Mouse (Mus musculus) lung, adult 2 months (tissue): ENCODE results near the gene Gm20388. TPM values are rescaled to one million over a fixed set of nuclear protein-coding genes. Genes with fewer than 3 reads are reported as not detected.

Experiments used
- DNase-seq: peaks from one replicate; pipeline ENCODE4 v3.0.0; 2022
- H3K4me1 ChIP-seq: fragments of 200-500 bp; 2 replicates; pipeline ENCODE4 v1.6.1; 2011; ENCODE audit warnings: low read length; ENCODE audit not compliant: control insufficient read depth, insufficient read depth
- H3K4me3 ChIP-seq: fragments of 200-500 bp; replicated peaks from 2 replicates; pipeline ENCODE3; 2011; ENCODE audit warnings: low read depth, mild to moderate bottlenecking, control low read depth, low read length; ENCODE audit errors: extremely low read depth
- CTCF ChIP-seq: fragments of 200-500 bp; IDR thresholded peaks from 2 replicates; pipeline ENCODE4 v1.5.1; 2011; ENCODE audit warnings: mild to moderate bottlenecking, low read length, control low read depth; ENCODE audit not compliant: insufficient read depth
- POLR2A ChIP-seq: fragments of 200-500 bp; IDR thresholded peaks from 2 replicates; pipeline ENCODE4 v1.6.1; 2011; ENCODE audit warnings: low read depth, mild to moderate bottlenecking, control low read depth, low read length, borderline replicate concordance; ENCODE audit errors: extremely low read depth
- WGBS: fragments of 180-500 bp; shearing (Covaris S2); methylation state at CpG from one replicate; pipeline ENCODE4 v1.1.7; 2018; 5-methylcytosine and 5-hydroxymethylcytosine counted together
- polyA plus RNA-seq: library from polyadenylated mRNA; depleted of rRNA; stranded (reverse); fragments of >200 nt; gene quantifications from 2 replicates; pipeline ENCODE4 v1.2.3, GENCODE M21; 2012

Gene Gm20388
- polyA plus RNA-seq, 1 experiment, result 67.8 TPM

- no peak for TF ChIP-seq POLR2A
- TF ChIP-seq CTCF, result no peak
- H3K4me3 ChIP-seq, result no peak overlapping the region
- H3K4me1 ChIP-seq, result no peaks in the 10 kb centered on the region
- WGBS, result 70% methylated on average over 7 of the region's 7 CpGs
- no peak for DNase-seq
These were observed 41.6 kb downstream of the Gm20388 start for GRCm38 (mm10) chr8:119952282-119952681.

GRCm38 (mm10) chr8:119952747-119953146 is 42.1 kb downstream of the Gm20388 start:
- no peak for DNase-seq
- no peaks in the 10 kb centered on the region for H3K4me1 ChIP-seq
- H3K4me3 ChIP-seq, result no peak overlapping the region
- TF ChIP-seq CTCF (no peak), POLR2A (no peak)
- WGBS, result 82% methylated on average over 5 of the region's 5 CpGs

- no peak for DNase-seq
- H3K4me1 ChIP-seq, result no peaks in the 10 kb centered on the region
- no peak overlapping the region for H3K4me3 ChIP-seq
- TF ChIP-seq POLR2A (no peak), CTCF (no peak)
- 84% methylated on average over 8 of the region's 8 CpGs for WGBS
These were observed 44.7 kb downstream of the Gm20388 start for GRCm38 (mm10) chr8:119955333-119955732.

- TF ChIP-seq POLR2A (no peak), CTCF (no peak)
- DNase-seq, result no peak
- WGBS, result 92% methylated on average over 10 of the region's 10 CpGs
- no peak overlapping the region for H3K4me3 ChIP-seq
- no peaks in the 10 kb centered on the region for H3K4me1 ChIP-seq
These were observed 47.4 kb downstream of the Gm20388 start for GRCm38 (mm10) chr8:119958076-119958475.

- no peak for DNase-seq
- TF ChIP-seq CTCF (no peak), POLR2A (no peak)
- 61% methylated on average over 5 of the region's 5 CpGs for WGBS
- H3K4me1 ChIP-seq, result no peaks in the 10 kb centered on the region
- no peak overlapping the region for H3K4me3 ChIP-seq
These were observed 50.0 kb downstream of the Gm20388 start for GRCm38 (mm10) chr8:119960531-119961104.

GRCm38 (mm10) chr8:119964859-119965258 is 54.2 kb downstream of the Gm20388 start:
- DNase-seq, result no peak
- H3K4me1 ChIP-seq, result no peaks in the 10 kb centered on the region
- WGBS, result 60% methylated on average over 4 of the region's 4 CpGs
- no peak overlapping the region for H3K4me3 ChIP-seq
- TF ChIP-seq CTCF (no peak), POLR2A (no peak)

- no peak for TF ChIP-seq CTCF
- TF ChIP-seq POLR2A, result no peak
- H3K4me3 ChIP-seq, result no peak overlapping the region
- WGBS, result 92% methylated on average over 9 of the region's 9 CpGs
- DNase-seq, result no peak
- H3K4me1 ChIP-seq, result no peaks in the 10 kb centered on the region
These were observed 56.8 kb downstream of the Gm20388 start for GRCm38 (mm10) chr8:119967435-119967834.

GRCm38 (mm10) chr8:119970169-119970568 is 59.5 kb downstream of the Gm20388 start:
- no peak for TF ChIP-seq POLR2A
- no peak for TF ChIP-seq CTCF
- Histone ChIP-seq H3K4me3 (no peak overlapping the region), H3K4me1 (no peaks in the 10 kb centered on the region)
- DNase-seq, result no peak
- WGBS, result 74% methylated on average over 9 of the region's 9 CpGs

GRCm38 (mm10) chr8:119972558-119972957 is 61.9 kb downstream of the Gm20388 start:
- 46% methylated on average over 12 of the region's 12 CpGs for WGBS
- DNase-seq, result no peak
- TF ChIP-seq CTCF (no peak), POLR2A (no peak)

GRCm38 (mm10) chr8:119978770-119979381 is 68.2 kb downstream of the Gm20388 start:
- DNase-seq, result no peak
- TF ChIP-seq CTCF (no peak), POLR2A (no peak)
- WGBS, result 59% methylated on average over 11 of the region's 11 CpGs
- Histone ChIP-seq H3K4me3 (no peak overlapping the region), H3K4me1 (no peaks in the 10 kb centered on the region)

More at GRCm38 (mm10) chr8:119972558-119972957, 61.9 kb downstream of the Gm20388 start:
- Histone ChIP-seq H3K4me3 (no peak overlapping the region), H3K4me1 (no peaks in the 10 kb centered on the region)

- H3K4me1 ChIP-seq, result no peaks in the 10 kb centered on the region
- TF ChIP-seq CTCF (no peak), POLR2A (no peak)
- no peak overlapping the region for H3K4me3 ChIP-seq
- 69% methylated on average over 4 of the region's 4 CpGs for WGBS
- DNase-seq, result no peak
These were observed 70.6 kb downstream of the Gm20388 start for GRCm38 (mm10) chr8:119981253-119981652.
